Mouse (Mus musculus) layer of hippocampus, postnatal 25 days (tissue): ENCODE measurements at regions not wholly inside any gene's neighbourhood (a gene's known extent, or its start where the extent isn't known, plus 50 kb on each side); places are given as distances from the start of the nearest gene placed in this dataset.

Experiments used
- DNase-seq, 2 experiments: peaks; one replicate each; pipeline ENCODE4 v3.0.0; 2022; ENCODE audit warnings: mixed read lengths in 2 of 2, low spot score in 1 of 2; ENCODE audit errors: extremely low spot score in 1 of 2

DNA sequence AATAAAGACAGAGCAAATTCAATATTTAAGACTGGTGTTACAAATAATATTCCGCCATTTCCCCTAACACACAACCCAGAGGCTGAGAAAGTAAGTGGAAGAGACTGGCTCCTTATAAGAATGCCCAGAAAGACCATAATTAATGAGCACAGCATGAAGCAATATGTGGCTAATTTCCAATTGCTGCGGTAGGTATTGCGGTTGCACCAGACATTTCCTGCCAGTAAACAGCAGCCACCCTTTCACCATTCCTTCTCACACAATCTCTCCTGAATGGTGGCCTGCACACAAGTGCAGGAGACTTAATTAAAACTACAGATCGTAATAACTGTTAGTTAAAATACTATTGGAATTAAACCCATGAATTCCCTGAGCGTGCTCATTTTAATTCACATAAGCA is 71.8 kb upstream of the Pabpc6 start:
- DNase-seq = no peak

DNA sequence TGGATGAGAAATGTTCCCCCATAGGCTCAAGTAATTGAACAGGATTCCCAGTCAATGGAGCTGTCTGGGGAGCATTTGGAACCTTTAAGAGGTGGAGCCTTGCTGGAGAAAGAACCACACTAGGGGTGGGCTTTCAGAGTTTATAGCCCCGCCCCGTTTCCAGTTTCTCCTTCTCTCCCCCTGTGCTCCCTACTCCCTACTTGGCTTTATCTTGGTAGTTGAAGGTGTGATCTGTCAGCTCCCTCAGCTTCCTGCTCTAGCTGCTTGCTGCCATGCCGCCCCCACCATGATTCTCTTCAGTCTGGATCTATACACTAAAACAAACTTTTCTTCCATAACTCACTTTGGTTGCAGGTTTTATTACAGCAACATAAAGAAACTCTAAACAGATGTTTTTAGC is 59.5 kb upstream of the Pabpc6 start:
- DNase-seq = no peak

DNA sequence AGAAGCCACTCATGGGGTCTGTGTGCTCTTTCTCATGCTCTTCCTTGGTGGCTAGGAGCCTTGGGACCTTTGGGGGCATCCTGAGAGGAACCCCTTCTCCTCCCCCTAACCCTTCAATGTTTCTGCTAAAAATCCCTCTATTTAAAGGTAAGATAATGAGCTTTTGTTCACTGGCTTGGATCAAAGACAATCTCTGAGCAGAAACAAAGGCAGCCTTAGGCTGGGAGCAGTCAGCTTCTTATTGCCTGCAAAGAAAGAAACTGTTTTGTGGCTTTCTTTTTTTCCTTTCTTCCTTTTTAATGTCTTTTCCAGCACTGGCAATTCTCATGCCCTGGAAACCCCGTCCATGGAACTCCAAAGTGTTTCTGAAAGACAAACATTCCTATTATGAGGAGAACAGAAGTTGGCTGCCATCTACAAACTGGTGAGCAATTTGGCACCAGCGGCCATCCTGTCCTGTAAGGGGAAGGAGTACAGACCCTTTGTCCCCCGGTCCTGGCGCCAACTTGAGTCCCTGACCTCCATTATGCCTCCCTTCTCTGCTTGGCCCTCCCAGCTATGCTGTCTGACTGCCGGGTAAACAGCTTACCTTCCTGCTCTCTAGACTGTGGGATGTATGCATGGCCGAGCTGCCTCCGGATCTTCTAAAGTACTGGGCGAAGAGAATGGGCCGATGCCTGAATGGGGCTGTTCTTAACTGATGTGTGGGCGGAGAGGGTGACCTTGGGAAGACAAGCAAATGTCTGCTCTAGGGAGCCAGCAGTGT is 56.4 kb upstream of the Pabpc6 start:
- DNase-seq = peak in 1 of 2 experiments; percentile 21

DNA sequence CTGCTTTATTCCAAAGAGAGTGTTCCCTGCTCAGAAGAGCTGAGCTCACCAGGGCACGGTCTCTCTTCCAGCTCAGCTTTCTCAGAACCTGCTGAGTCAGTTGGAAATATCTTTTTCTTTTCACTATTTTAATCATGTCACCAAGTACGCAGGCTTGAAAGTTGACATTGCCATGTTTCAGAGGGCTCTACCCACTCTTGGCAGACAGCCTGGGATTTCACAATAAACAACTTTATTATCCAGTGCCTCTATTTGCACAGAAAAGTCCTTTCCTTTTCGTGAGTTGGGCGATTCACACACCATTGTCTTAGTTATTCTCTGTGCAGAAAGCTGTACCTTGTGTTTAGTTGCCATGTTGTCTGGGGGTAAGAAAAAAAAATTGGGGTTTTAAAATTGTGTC is 54.0 kb upstream of the Pabpc6 start:
- DNase-seq = no peak

DNA sequence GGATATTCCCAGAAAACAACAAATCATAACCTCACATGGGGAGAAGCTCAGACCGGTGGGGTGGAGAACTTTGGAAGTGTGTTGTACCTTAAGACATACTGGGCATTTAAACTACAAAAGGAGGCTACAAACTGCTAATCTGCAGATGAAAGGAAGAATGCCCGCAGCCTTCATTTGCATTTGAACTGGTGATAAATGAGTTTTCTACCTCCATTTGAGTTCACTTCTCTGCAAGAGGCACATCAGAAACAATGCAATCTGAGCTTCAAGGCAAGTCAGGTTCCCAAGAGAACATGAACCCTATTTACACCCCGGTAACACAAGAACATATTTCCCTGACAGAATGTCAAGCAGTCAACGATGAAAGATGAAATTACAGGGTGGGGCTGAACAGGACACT is 53.2 kb upstream of the Pabpc6 start:
- no peak for DNase-seq
